Comparison of ENCODE assay signal across 8 mouse cellular contexts in genomic region chr19:36534011-36534765, GRCm38 (mm10). TPM values are rescaled to one million over a fixed set of nuclear protein-coding genes. Genes with fewer than 3 reads are reported as not detected.
DNase-seq lines count a peak whose midpoint lies in the region; ATAC-seq and TF ChIP-seq lines count a peak whose summit lies in the region.

No protein-coding gene starts in this region.

- TF ChIP-seq RAD21 in CH12.LX (IDR thresholded peaks at IDR 0.05; ENCODE audit: low read depth, low read length), result no peak

- no peak for TF ChIP-seq EP300 in CH12.LX (IDR thresholded peaks at IDR 0.05; ENCODE audit: low read length)

- DNase-seq in CH12.LX (ENCODE audit: extremely low read depth), result no peak
- DNase-seq in embryonic facial prominence, embryonic 11.5 days (ENCODE audit: low spot score), result peak; percentile 40
- DNase-seq in hindbrain, embryonic 11.5 days (ENCODE audit: low spot score), result peak; percentile 58
- DNase-seq in layer of hippocampus, adult 9-11 months, result peak; percentile 60
- DNase-seq in mesoderm, embryonic 11.5 days (ENCODE audit: low read depth, low spot score), result peak; percentile 49
- peak; percentile 18 to 55 for DNase-seq in thymus, adult 18-20 months
- no peak for DNase-seq in gastrocnemius, postnatal 4 days (ENCODE audit: low spot score in 2 of 2)

- in situ Hi-C loops in CH12.LX (cut with MboI; ENCODE audit: low pct_ligation_motif_present, low pct_unique_long_range_greater_than_20kb, low sequenced_read_pairs), result no loop called here

- no peaks in the 10 kb centered on the region for H3K27me3 ChIP-seq in CH12.LX (replicated peaks)
- no peaks in the 10 kb centered on the region for H3K27me3 ChIP-seq in embryonic facial prominence, embryonic 11.5 days (ENCODE audit: control insufficient read depth, insufficient read depth, low read length)
- H3K27me3 ChIP-seq in hindbrain, embryonic 11.5 days (ENCODE audit: control insufficient read depth, insufficient read depth, low read length), result no peaks in the 10 kb centered on the region

- WGBS in embryonic facial prominence, embryonic 11.5 days, result 42% methylated on average over 17 of the region's 17 CpGs
- 33% methylated on average over 17 of the region's 17 CpGs for WGBS in hindbrain, embryonic 11.5 days

- ATAC-seq in activated CD4-positive, CD25-positive, alpha-beta regulatory T cell, adult 4 months, result peak; percentile 69
- peak; percentile 26; the same call in 1 of the 2 replicates for ATAC-seq in embryonic facial prominence, embryonic 11.5 days (replicated peaks; ENCODE audit: insufficient number of reproducible peaks, low FRiP score, low TSS enrichment, low read depth)
- peak; percentile 61 for ATAC-seq in hindbrain, embryonic 11.5 days (ENCODE audit: low FRiP score)

- TF ChIP-seq CTCF in CH12.LX (conservative IDR thresholded peaks at IDR 0.05 in 1 of 2, IDR thresholded peaks at IDR 0.05 in 1 of 2; ENCODE audit: low read depth in 2 of 2, low read length in 2 of 2), result no peak

- H3K4me2 ChIP-seq in CH12.LX (ENCODE audit: insufficient read depth, low read depth, poor library complexity, severe bottlenecking), result 0 out of 2 replicates have a peak overlapping the region, but pooled peaks have one; percentile 11
- H3K4me2 ChIP-seq in embryonic facial prominence, embryonic 11.5 days (ENCODE audit: low read depth, low read length), result no peak overlapping the region; the same call in 1 of the 2 replicates
- H3K4me2 ChIP-seq in hindbrain, embryonic 11.5 days (replicated peaks; ENCODE audit: low read depth, low read length), result peak overlapping the region; percentile 22; the same call in 1 of the 2 replicates

- no peaks in the 10 kb centered on the region for H3K36me3 ChIP-seq in CH12.LX (replicated peaks in 1 of 2; ENCODE audit: control insufficient read depth in 1 of 2, insufficient read depth in 1 of 2, low read length in 1 of 2)
- H3K36me3 ChIP-seq in embryonic facial prominence, embryonic 11.5 days (replicated peaks; ENCODE audit: control insufficient read depth, insufficient read depth, low read depth, low read length), result no peaks in the 10 kb centered on the region
- H3K36me3 ChIP-seq in hindbrain, embryonic 11.5 days (ENCODE audit: control insufficient read depth, insufficient read depth, low read length), result no peaks in the 10 kb centered on the region

- H3K9ac ChIP-seq in CH12.LX (ENCODE audit: insufficient read depth, low read depth), result no peak overlapping the region
- H3K9ac ChIP-seq in embryonic facial prominence, embryonic 11.5 days (replicated peaks; ENCODE audit: low read length), result no peak overlapping the region
- H3K9ac ChIP-seq in hindbrain, embryonic 11.5 days (ENCODE audit: low read depth, low read length), result 0 out of 2 replicates have a peak overlapping the region, but pooled peaks have one; percentile 4

- no peaks in the 10 kb centered on the region for H3K9me3 ChIP-seq in CH12.LX (replicated peaks; ENCODE audit: low read length)
- no peaks in the 10 kb centered on the region for H3K9me3 ChIP-seq in embryonic facial prominence, embryonic 11.5 days (replicated peaks; ENCODE audit: control insufficient read depth, low read length)
- H3K9me3 ChIP-seq in hindbrain, embryonic 11.5 days (ENCODE audit: control insufficient read depth, low read length), result no peaks in the 10 kb centered on the region

- TF ChIP-seq POLR2A in CH12.LX (IDR thresholded peaks at IDR 0.05; ENCODE audit: low read depth, low read length), result no peak

- dilution Hi-C loops in CH12.LX (cut with MboI; ENCODE audit: extremely low pct_ligation_motif_present, extremely low pct_unique_long_range_greater_than_20kb, low sequenced_read_pairs), result no loop called here

- no peaks in the 10 kb centered on the region for H3K79me2 ChIP-seq in CH12.LX (replicated peaks; ENCODE audit: control insufficient read depth, extremely low read depth, insufficient read depth, poor library complexity, severe bottlenecking)

- peaks cover 2 to 6% of the 10 kb centered on the region in 2 experiments; a peak in 2 of 4 replicates for H3K4me1 ChIP-seq in CH12.LX (ENCODE audit: control insufficient read depth in 1 of 2, insufficient read depth in 2 of 2)
- H3K4me1 ChIP-seq in embryonic facial prominence, embryonic 11.5 days (ENCODE audit: control insufficient read depth, insufficient read depth, low read length), result no peaks in the 10 kb centered on the region
- H3K4me1 ChIP-seq in hindbrain, embryonic 11.5 days (replicated peaks; ENCODE audit: control insufficient read depth, insufficient read depth, low read length), result 0 out of 2 replicates have a peak, but pooled peaks cover 2% of the 10 kb centered on the region

- H3K27ac ChIP-seq in CH12.LX (ENCODE audit: insufficient read depth, low read depth), result no peak overlapping the region
- no peak overlapping the region for H3K27ac ChIP-seq in embryonic facial prominence, embryonic 11.5 days (replicated peaks; ENCODE audit: low read depth, low read length)
- H3K27ac ChIP-seq in hindbrain, embryonic 11.5 days (ENCODE audit: low read depth, low read length), result 0 out of 2 replicates have a peak overlapping the region, but pooled peaks have one; percentile 2

- no peak overlapping the region for H3K4me3 ChIP-seq in CH12.LX (replicated peaks in 1 of 3; ENCODE audit: low read depth in 2 of 3, low read length in 2 of 3, poor library complexity in 1 of 3)
- no peak overlapping the region for H3K4me3 ChIP-seq in embryonic facial prominence, embryonic 11.5 days (ENCODE audit: low read depth, low read length)
- 0 out of 2 replicates have a peak overlapping the region, but pooled peaks have one; percentile 1 for H3K4me3 ChIP-seq in hindbrain, embryonic 11.5 days (ENCODE audit: low read depth, low read length)

TF ChIP-seq in CH12.LX, 34 proteins besides CTCF, POLR2A, EP300 and RAD21:
- TF ChIP-seq E2F4 (IDR thresholded peaks at IDR 0.05; ENCODE audit: insufficient replicate concordance, low read depth, low read length) (no peak), BHLHE40 (IDR thresholded peaks at IDR 0.05; ENCODE audit: low read depth, low read length) (no peak), ETS1 (conservative IDR thresholded peaks at IDR 0.05; ENCODE audit: low read depth, low read length) (no peak), JUN (IDR thresholded peaks at IDR 0.05; ENCODE audit: insufficient read depth, low read depth, low read length) (no peak), ZKSCAN1 (IDR thresholded peaks at IDR 0.05; ENCODE audit: borderline replicate concordance, low read depth, low read length) (no peak)

RNA-seq across cellular contexts. Expression of gene Hectd2, which starts 20.3 kb away (rescaled TPM):
- total RNA-seq in CH12.LX (2012; rRNA removed) (0.08 TPM in 2 replicates), CH12.LX (2014; rRNA removed) (0.49 and 0.78 TPM in 2 replicates)
- 0.56 and 0.70 TPM in 2 replicates for polyA plus RNA-seq in CH12.LX (2012; ENCODE audit: insufficient read length, low read depth)
- 1 to 10 TPM in 1 of 2 experiments, under 1 TPM in 1; 0.63 to 1.5 TPM for polyA plus RNA-seq in activated CD4-positive, CD25-positive, alpha-beta regulatory T cell, adult 4 months (2017; shearing (Covaris generic))
- polyA plus RNA-seq in embryonic facial prominence, embryonic 11.5 days (2014; fragmentation: Nextera tagmentation; extraction: Ambion mirVana), result 3.0 and 3.2 TPM in 2 replicates
- 9.3 and 10.9 TPM in 2 replicates for polyA plus RNA-seq in hindbrain, embryonic 11.5 days (2014; fragmentation: Nextera tagmentation; extraction: Ambion mirVana)
- total RNA-seq in gastrocnemius, postnatal 4 days (2021), result 1 to 10 TPM; 6.2 to 6.5 TPM

Comparison
In these comparisons a context has a peak if more than half of its experiments do, and no peak if none do; other contexts are left out.
1. DNase-seq: peak in embryonic facial prominence, embryonic 11.5 days (single experiment), hindbrain, embryonic 11.5 days (single experiment), layer of hippocampus, adult 9-11 months (single experiment), mesoderm, embryonic 11.5 days (single experiment) and thymus, adult 18-20 months (2 of 2); none in CH12.LX (single experiment) and gastrocnemius, postnatal 4 days (0 of 2).
2. Peak in every context shown above with its lines, with median percentiles within 50 percentile points of each other: ATAC-seq.